Mouse (Mus musculus) MEL (cell line): ENCODE results near the gene Thada.

Source experiments
- CTCF ChIP-seq, 3 experiments: IDR thresholded peaks in 2 of 3; conservative IDR thresholded peaks in 1 of 3; 2 replicates each; pipeline ENCODE4 v1.5.1; 2011 to 2012; ENCODE audit warnings: low read length in 3 of 3, low read depth in 2 of 3, mild to moderate bottlenecking in 2 of 3, improper control_type of control experiment in 1 of 3, inconsistent platforms in 1 of 3, mixed read lengths in 1 of 3, moderate library complexity in 1 of 3; ENCODE audit not compliant: control insufficient read depth in 1 of 3, insufficient read depth in 1 of 3, poor library complexity in 1 of 3, severe bottlenecking in 1 of 3
- ELF1 ChIP-seq: IDR thresholded peaks from 2 replicates; pipeline ENCODE4 v1.6.1; 2014; ENCODE audit warnings: low read depth, mild to moderate bottlenecking, inconsistent platforms, low read length, improper control_type of control experiment, moderate library complexity
- HCFC1 ChIP-seq: IDR thresholded peaks from 2 replicates; pipeline ENCODE4 v1.6.1; 2012; ENCODE audit warnings: low read depth, mild to moderate bottlenecking, inconsistent platforms, low read length, improper control_type of control experiment, moderate library complexity
- KAT2A ChIP-seq: conservative IDR thresholded peaks from 2 replicates; pipeline ENCODE4 v1.6.1; 2012; ENCODE audit warnings: low read depth, low read length, improper control_type of control experiment, inconsistent platforms
- MAX ChIP-seq: IDR thresholded peaks from 2 replicates; pipeline ENCODE4 v1.6.1; 2011; ENCODE audit warnings: low read length, improper control_type of control experiment
- MEF2A ChIP-seq: IDR thresholded peaks from 2 replicates; pipeline ENCODE4 v1.6.1; 2014; ENCODE audit warnings: low read depth, mild to moderate bottlenecking, inconsistent platforms, low read length, improper control_type of control experiment; ENCODE audit not compliant: poor library complexity, insufficient replicate concordance, severe bottlenecking; ENCODE audit errors: extremely low read depth
- POLR2A ChIP-seq, 2 experiments: IDR thresholded peaks; 2 replicates each; pipeline ENCODE4 v1.6.1; 2011 to 2012; ENCODE audit warnings: low read length in 2 of 2, mild to moderate bottlenecking in 2 of 2, control low read depth in 1 of 2, improper control_type of control experiment in 1 of 2, low read depth in 1 of 2, moderate library complexity in 1 of 2; ENCODE audit not compliant: control insufficient read depth in 1 of 2, insufficient read depth in 1 of 2, poor library complexity in 1 of 2
- POLR2AphosphoS5 ChIP-seq: IDR thresholded peaks from 2 replicates; pipeline ENCODE4 v1.6.1; 2012; ENCODE audit warnings: low read depth, borderline replicate concordance, mild to moderate bottlenecking, inconsistent platforms, low read length, moderate library complexity, mixed read lengths
- TCF12 ChIP-seq: IDR thresholded peaks from 2 replicates; pipeline ENCODE4 v1.6.1; 2014; ENCODE audit warnings: low read depth, mild to moderate bottlenecking, inconsistent platforms, low read length, improper control_type of control experiment, moderate library complexity
- UBTF ChIP-seq: IDR thresholded peaks from 2 replicates; pipeline ENCODE4 v1.6.1; 2012; ENCODE audit warnings: low read depth, mild to moderate bottlenecking, inconsistent platforms, low read length, improper control_type of control experiment, moderate library complexity, borderline replicate concordance; ENCODE audit not compliant: insufficient read depth
- USF1 ChIP-seq: IDR thresholded peaks from 2 replicates; pipeline ENCODE4 v1.6.1; 2014; ENCODE audit warnings: low read depth, mild to moderate bottlenecking, inconsistent platforms, low read length, improper control_type of control experiment, moderate library complexity
- ZC3H11A ChIP-seq: IDR thresholded peaks from 2 replicates; pipeline ENCODE4 v1.6.1; 2012; ENCODE audit warnings: low read depth, mild to moderate bottlenecking, inconsistent platforms, low read length, improper control_type of control experiment
- ZKSCAN1 ChIP-seq: IDR thresholded peaks from 2 replicates; pipeline ENCODE4 v1.6.1; 2012; ENCODE audit warnings: low read depth, mild to moderate bottlenecking, inconsistent platforms, low read length, improper control_type of control experiment, moderate library complexity

GRCm38 (mm10) chr17:84390026-84390425 lies 76.0 kb downstream of the Thada start:
- TF ChIP-seq CTCF (IDR thresholded peaks at IDR 0.05 in 2 of 3, conservative IDR thresholded peaks at IDR 0.05 in 1 of 3; ENCODE audit: control insufficient read depth in 1 of 3, insufficient read depth in 1 of 3, low read depth in 2 of 3, low read length in 3 of 3, poor library complexity in 1 of 3, severe bottlenecking in 1 of 3): no peak
- no peak for TF ChIP-seq ELF1
- TF ChIP-seq MAX: no peak
- TF ChIP-seq HCFC1: no peak
- no peak for TF ChIP-seq POLR2AphosphoS5
- no peak for TF ChIP-seq USF1
- TF ChIP-seq ZKSCAN1: no peak
- no peak for TF ChIP-seq MEF2A
- no peak for TF ChIP-seq KAT2A
- no peak for TF ChIP-seq TCF12
- no peak for TF ChIP-seq POLR2A (IDR thresholded peaks at IDR 0.05; ENCODE audit: control insufficient read depth in 1 of 2, insufficient read depth in 1 of 2, low read depth in 1 of 2, low read length in 2 of 2, poor library complexity in 1 of 2)
- no peak for TF ChIP-seq UBTF
- TF ChIP-seq ZC3H11A: no peak
